Mouse (Mus musculus) CD4-positive helper T cell, adult 2 months (primary cell): ENCODE data around the gene Agap1.

Source experiments
- DNase-seq: peaks from one replicate; pipeline ENCODE4 v3.0.0-alpha.2; 2012; ENCODE audit warnings: low read depth, missing footprints, low spot score

Gene Agap1

DNA sequence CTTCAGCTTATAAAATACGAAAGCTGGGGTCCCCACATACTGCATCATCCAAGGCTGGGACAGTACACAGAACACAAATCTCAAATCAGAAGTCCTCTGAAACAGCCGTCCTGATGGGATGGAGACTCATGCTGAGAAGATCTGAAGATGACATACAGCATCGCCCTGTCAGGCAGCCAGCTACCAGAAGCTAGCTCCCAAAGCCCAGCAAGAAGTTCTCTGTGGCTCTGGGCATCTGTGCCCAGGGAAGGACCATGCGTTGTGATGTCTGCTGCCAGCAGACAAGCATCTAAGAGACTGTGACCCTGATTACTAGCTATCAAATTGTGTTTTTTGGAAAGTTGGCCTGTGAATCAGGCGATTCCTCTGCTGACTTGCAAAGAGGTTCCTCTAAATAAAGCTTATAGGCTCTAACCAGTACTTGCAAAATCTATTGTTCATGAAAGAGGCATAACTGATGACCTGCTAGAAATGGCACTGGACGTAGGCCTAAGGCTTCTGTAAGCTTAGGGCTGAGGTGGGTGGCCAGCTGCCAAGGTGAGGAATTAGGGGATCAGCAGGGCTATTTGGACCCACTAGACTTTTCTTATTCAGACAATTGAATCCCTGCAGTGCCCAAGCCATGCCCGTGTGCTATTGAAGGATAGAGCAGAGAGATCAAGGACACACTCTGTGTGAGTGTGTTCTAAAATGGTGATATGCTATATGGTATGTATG lies 121.7 kb downstream of the Agap1 start:
- DNase-seq, result no peak

DNA sequence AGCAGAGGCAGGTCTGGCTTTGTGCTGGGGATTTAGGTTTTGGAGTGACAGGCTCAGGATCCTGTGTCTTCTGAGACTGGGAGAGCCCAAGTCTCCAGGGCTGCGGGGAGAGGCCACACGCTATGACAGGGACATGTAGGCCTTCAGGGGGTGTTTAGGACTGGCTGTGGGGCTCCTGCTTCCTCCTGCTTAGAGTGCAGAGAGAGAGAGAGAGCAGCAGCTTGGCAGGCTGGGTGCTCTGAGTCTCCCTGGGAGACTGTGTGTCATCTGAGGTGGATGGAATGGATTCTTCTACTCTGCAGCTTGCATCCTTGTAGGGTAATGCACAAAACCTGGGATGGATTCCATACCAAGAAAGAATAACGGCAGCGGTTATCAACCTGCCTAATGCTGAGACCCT lies 122.4 kb downstream of the Agap1 start:
- DNase-seq, result no peak

DNA sequence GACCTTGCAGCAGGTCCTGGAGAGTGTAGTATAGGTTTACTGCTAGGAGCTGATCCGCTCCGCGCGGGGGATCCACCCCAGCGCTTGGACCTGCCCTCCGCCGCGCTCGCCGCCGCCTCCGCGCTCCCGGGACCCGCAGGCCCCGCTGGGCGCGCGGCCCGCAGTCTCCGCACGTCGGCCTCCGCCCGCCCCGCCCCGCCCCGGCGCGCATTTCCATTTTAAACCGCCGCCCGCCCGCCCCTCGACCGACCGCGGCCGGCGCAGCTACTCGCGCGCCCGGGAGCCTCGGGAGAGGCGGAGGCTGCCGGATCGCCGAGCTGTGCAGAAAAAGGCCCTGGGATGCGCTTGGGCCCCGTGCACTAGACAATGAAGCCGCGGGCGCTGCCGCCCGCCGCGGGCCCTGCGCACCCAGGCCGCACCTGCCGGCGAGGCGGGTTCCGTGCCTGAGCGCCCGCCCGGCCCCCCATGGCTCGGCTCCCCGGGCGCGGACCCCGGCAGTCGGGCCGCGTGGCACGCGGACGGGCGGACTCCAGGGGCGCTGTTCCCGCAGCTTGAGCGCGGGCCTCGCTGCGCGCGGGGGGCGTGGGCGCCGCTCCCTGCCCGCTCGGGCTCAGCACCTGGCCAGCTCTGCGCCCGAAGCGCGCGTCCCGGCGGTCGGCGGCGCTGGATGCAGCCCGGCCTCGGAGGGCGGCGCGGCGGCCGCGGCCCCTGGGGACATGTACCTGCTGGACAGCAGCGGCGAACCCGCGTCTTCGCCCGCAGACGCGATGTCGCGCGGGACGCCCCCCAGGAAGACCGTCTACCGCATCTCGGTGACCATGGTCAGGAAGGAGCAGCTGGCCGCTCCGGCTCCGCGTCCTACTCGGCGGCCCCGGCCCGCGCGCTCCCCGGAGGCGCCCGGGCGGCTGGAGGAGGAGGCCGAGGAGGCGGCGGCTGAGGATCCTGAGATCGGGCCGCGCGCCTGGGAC lies 125.7 kb downstream of the Agap1 start:
- no peak for DNase-seq

DNA sequence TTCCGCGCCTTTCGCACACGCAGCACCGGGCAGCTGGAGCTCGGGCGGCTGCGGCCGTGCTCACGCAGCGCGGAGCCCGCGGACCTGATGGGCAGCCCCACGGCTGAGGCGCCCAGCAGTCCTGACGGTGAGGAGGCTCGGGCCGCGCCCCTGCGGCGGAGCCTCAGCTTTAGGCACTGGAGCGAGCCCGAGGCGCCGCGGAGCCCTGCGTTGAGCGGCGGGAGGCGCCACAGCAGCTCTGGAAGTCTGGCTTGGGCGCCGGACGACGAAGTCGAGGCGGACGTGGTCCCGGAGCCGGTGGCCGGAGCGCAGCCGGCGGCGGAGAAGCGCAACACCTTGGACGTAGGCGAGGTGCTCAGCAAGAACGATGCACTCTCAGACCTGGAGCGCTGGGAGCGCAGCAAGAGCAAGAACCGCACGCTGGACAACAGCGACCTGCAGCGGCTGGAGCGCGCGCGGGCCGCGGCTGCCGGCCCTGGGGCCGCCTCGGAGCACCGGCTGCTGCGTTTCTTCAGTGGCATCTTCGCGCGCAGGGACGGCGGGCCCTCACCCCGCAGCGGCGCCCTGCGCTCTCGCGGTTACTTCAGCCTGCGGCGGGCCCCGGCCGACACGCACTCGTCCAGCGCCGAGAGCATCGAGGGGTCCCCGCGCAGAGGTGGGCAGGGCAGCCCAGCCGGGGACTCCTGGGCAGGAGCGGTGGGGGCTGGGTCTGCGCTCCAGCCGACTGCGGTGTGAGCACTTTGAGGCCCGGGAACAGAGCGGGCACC lies 126.6 kb downstream of the Agap1 start:
- DNase-seq, result no peak

DNA sequence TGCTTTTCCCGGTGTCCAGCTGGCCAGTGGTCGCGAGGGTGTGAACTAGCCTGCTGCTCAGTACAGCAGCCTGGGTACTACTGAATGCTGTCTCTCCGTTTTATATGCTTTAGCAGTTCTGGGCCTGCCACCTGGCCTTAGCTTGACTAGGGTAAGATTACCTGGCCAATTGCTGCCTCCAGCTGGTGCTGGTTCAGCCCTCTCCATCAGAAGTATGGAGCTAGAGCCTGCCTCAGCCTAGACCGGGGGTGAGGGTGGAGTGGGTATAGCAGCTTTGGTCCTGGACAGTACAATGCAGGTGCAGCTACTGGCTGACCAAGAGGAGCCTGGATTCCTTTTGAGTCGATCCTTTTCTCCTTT lies 127.1 kb downstream of the Agap1 start:
- DNase-seq, result no peak

DNA sequence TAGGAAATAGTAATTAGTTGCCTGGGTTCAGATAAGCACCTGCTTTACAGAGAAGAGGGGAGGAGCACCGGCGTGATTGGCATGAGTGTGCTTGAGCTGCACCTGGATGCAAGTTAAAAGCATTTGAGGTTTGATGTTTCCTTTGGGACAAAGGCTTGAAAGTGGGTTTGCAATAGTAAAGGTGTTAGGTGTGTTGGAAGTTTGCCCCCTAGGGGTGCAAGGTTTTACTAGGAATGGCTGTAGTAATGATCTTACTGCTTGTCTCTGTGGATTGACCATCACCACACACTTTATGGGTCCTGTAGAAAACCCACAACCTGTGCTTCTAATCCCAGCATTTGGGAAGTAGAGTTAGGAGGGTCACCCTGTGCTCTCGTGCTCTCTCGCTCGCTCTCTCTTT lies 128.8 kb downstream of the Agap1 start:
- DNase-seq, result no peak

GRCm38 (mm10) chr1:89586991-89587683 lies 132.5 kb downstream of the Agap1 start:
- DNase-seq, result no peak

GRCm38 (mm10) chr1:89588154-89588553 lies 133.5 kb downstream of the Agap1 start:
- DNase-seq, result no peak

GRCm38 (mm10) chr1:89590994-89591393 lies 136.4 kb downstream of the Agap1 start:
- no peak for DNase-seq

DNA sequence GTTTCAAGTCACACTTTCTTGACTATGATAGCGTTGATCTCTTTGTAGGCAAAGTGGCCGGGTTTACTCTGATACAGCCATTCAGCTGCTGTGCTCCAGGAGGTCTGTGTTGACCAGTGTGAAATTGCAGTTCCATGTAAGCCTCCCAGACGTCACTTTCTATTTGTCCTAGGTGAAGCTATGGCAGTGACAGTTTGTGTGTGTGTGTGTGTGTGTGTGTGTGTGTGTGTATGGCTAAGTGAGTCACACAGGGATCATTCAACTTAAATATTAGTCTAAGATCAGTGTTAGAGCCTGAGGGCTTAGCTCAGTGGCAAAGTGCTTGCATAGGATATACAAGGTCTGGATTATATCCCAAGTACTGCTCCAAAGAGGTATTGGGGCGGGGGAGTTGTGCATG lies 138.6 kb downstream of the Agap1 start:
- DNase-seq, result no peak

DNA sequence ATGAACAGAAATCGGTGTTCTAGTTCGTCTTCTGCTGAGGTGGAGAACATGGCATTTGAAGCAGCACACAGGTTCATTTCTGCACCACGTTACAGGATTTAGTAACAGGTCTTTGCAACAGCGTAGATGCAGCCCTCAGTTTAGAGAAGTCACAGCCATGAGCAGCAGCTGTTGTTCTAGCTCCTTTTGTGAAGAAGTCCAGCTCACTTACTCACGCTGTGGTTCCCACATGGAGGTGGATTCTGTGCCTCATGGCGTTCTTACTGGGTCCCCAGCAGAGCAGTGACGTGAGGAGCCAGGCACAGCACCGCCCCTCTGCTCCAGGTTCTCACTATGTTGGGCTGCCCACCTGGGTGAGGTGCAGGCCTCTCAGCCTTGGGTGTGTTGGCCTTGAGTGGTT lies 140.4 kb downstream of the Agap1 start:
- no peak for DNase-seq

DNA sequence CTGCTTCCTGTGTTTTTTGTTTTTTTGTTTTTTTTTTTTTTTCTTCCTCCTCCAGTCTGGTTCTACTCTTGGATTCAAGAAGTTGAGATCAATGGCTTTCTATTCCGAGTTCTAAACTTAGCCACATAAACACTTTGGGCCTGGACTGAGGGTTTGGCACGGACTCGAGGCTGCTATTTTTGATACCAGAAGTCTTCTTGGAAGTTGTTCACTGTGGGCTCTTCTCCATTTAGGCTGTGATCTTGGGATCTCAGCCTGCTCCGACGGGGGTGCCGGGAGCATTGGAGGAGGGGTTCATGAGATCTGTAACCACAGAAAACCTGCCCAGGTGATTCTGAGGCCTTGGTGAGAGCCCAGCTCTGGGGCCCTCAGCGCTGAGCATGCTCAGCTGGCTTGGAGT lies 140.8 kb downstream of the Agap1 start:
- DNase-seq, result no peak

DNA sequence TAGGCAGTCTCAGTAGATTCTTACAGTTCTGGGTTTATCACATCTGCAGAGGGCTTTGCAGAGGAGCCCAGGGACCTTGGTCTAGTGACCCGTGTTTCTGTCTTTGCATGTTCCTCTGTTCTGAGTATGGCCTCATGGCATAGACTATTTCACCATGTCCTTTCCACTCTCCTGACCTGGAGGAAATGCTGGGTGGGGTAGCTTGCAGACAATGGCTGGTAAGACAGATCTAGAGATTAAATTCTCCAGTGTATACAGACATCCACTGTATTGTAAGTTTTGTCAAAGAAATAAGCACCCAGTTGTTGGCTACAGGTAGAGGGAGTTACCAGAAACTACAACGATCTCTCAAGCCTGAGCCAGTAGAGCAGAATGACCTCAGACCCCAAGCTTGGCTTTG lies 141.6 kb downstream of the Agap1 start:
- no peak for DNase-seq

- DNase-seq, result no peak
Measured at GRCm38 (mm10) chr1:89598906-89599305, 144.3 kb downstream of the Agap1 start.

DNA sequence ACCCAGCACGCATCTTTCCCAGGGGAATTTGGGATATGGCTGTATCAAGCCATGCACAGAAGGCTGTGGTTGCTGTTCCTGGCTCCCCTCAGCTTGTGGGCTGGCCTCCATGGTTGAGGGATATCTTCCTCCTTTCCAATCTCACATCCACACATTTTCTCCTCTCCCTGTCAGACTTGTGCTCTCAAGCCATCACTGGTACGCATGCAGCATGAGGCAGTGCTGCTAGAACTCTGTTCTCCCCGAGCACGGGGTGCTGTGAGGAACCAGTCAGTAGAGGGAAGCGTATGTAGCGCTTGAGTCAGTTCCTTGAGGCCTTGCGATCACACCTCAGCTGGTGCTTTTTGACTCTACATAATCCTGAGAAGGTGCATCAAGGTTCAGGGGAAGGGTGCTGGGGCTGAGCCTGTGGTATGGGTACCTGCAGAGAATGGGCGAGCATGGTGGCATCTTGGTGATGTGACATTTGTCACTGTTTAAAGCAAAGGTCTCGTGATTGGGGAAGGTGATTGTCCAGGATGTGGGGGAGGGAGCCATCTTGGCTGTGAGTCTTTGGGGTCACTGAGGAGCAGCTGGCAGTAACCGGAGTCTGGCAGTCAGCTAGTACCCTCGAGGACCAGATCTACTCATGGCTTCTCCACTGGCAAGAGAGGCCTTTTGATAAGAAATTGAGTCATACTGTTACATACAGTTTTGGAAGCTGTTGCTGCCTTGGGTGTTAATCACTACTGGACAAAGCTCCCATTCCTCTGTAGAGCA lies 145.6 kb downstream of the Agap1 start:
- no peak for DNase-seq

DNA sequence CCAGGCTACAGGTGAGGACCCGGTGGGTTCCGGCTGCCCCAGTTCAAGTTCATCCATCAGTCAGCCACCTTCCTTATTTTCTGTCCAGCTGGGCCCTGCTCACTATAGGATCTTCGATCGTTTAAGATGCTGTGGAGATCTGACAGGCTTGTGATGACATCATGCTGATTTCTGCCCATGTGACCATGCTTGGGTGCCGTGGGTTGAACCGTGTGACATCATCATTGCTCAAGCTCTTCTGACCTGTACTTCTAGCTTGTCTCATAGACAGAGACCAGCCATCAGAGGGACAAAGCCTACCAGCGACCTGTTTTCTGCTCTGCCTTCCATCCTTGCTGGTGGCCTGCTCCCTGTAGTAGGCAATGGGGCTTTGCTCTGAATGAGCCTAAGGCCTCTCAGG lies 146.7 kb downstream of the Agap1 start:
- no peak for DNase-seq

- DNase-seq, result peak; percentile 38
Measured at GRCm38 (mm10) chr1:89602879-89603278, 148.3 kb downstream of the Agap1 start.

DNA sequence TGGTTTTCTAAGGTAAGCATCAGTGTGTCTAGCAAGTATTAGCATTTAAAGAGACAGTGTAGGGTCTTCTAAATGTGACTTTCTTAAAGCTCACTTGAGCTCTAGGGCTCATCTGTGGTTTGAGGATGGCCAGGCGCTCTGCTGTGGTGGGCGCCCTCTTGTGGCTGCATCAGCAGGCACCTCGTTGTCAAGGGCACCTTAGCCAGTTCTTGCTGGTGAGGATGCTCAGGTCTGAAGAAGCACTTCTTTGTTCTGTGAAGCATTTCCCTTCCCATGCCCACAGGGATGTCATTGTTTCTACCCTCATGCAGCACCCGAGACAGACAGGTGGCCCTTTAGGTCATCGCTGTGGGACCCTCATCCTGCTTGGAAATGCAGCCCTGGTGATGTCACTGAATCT lies 152.0 kb downstream of the Agap1 start:
- DNase-seq, result peak; percentile 15

DNA sequence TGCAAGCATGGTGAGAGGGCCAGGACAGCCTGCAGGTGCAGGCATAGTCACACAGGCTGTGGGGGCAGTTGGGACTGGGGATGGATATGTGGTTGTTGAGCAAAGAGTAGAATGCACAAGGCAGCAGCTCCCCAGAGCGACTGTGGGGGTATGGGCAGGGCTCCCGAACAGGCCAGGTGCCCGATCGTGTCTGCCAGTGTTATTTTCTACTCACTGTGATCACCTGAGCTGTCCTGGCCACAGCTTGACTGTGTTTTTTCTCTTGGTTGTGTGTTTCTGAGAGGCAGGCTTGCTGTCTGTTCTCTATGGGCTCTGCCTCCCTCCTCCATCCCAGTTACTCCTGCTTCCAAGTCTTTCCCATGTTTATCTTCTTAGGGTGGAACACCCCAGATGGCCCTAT lies 154.2 kb downstream of the Agap1 start:
- DNase-seq, result no peak

GRCm38 (mm10) chr1:89609964-89610363 lies 155.4 kb downstream of the Agap1 start:
- DNase-seq, result no peak

- no peak for DNase-seq
Measured at GRCm38 (mm10) chr1:89611521-89611920, 156.9 kb downstream of the Agap1 start.
